17 mouse cellular contexts compared by ENCODE assay signal in the genomic region with DNA sequence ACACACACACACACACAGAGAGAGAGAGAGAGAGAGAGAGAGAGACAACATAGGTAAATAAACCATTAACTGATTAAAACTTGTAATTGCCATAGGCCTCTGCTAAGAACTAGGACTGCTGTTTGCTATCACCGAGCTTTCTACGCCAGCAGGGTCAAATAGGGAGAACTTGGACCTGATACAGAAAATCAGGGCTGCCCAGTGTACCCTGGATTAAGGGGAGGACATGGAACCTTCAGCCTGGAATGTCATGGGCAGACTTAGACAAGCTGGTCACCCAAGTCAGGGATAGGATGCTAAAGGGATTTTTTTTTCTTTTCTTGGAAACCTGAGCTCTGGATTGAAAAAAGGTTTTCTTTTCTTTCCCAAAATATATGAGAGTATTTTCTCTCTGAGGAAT. TPM values are rescaled to one million over a fixed set of nuclear protein-coding genes. Genes with fewer than 3 reads are reported as not detected.
A peak's percentile ranks its signal among the peaks of the same experiment; 100 is the strongest.
DNase-seq lines count a peak whose midpoint lies in the region; ATAC-seq and TF ChIP-seq lines count a peak whose summit lies in the region.
"Had no signal": no experiment of that assay in that cellular context is flagged by ENCODE, and none has a peak within 500 bp of the region (broad histone marks: within the 10 kb centered on the region; RNA-seq: fewer than 3 reads in every experiment).

No protein-coding gene starts in this region.

- H3K36me3 ChIP-seq in hindbrain, postnatal 0 days (ENCODE audit: insufficient read depth, low read length) = no peaks in the 10 kb centered on the region
- H3K36me3 ChIP-seq in hindbrain, embryonic 11.5 days (ENCODE audit: control insufficient read depth, insufficient read depth, low read length) = no peaks in the 10 kb centered on the region
- no peaks in the 10 kb centered on the region for H3K36me3 ChIP-seq in kidney, postnatal 0 days (ENCODE audit: insufficient read depth, low read length)
- H3K36me3 ChIP-seq: embryonic facial prominence, embryonic 15.5 days; intestine, embryonic 15.5 days; lung, embryonic 15.5 days had no signal

- no peaks in the 10 kb centered on the region for H3K9me3 ChIP-seq in hindbrain, postnatal 0 days (ENCODE audit: low read length)
- H3K9me3 ChIP-seq in hindbrain, embryonic 11.5 days (ENCODE audit: control insufficient read depth, low read length) = no peaks in the 10 kb centered on the region
- no peaks in the 10 kb centered on the region for H3K9me3 ChIP-seq in kidney, postnatal 0 days (replicated peaks; ENCODE audit: low read length)
- H3K9me3 ChIP-seq: embryonic facial prominence, embryonic 15.5 days; intestine, embryonic 15.5 days; lung, embryonic 15.5 days; megakaryocyte, embryonic 14.5 days had no signal

- no peak for ATAC-seq in hindbrain, postnatal 0 days
- ATAC-seq in hindbrain, embryonic 11.5 days (ENCODE audit: low FRiP score) = no peak
- ATAC-seq in kidney, postnatal 0 days (replicated peaks; ENCODE audit: low FRiP score, low read depth) = no peak
- ATAC-seq: forebrain, postnatal 0 days had no signal

- TF ChIP-seq CTCF in hindbrain, postnatal 0 days (IDR thresholded peaks at IDR 0.05; ENCODE audit: low read depth) = no peak
- no peak for TF ChIP-seq CTCF in kidney, postnatal 0 days (IDR thresholded peaks at IDR 0.05; ENCODE audit: low read depth)

- 77% methylated on average over 2 of the region's 2 CpGs for whole genome bisulfite sequencing in hindbrain, postnatal 0 days
- WGBS in hindbrain, embryonic 11.5 days = 86% methylated on average over 2 of the region's 2 CpGs
- 66% methylated on average over 2 of the region's 2 CpGs for WGBS in kidney, postnatal 0 days

- H3K4me3 ChIP-seq in hindbrain, postnatal 0 days (ENCODE audit: low read length) = no peak overlapping the region
- no peak overlapping the region for H3K4me3 ChIP-seq in hindbrain, embryonic 11.5 days (ENCODE audit: low read depth, low read length)
- no peak overlapping the region for H3K4me3 ChIP-seq in kidney, postnatal 0 days (replicated peaks; ENCODE audit: low read depth, low read length)
- H3K4me3 ChIP-seq: intestine, embryonic 15.5 days; lung, embryonic 15.5 days; megakaryocyte, embryonic 14.5 days had no signal

- peaks cover 4% of the 10 kb centered on the region; the same call in 1 of the 2 replicates for H3K4me1 ChIP-seq in hindbrain, postnatal 0 days (ENCODE audit: insufficient read depth, low read length)
- H3K4me1 ChIP-seq in hindbrain, embryonic 11.5 days (replicated peaks; ENCODE audit: control insufficient read depth, insufficient read depth, low read length) = no peaks in the 10 kb centered on the region
- no peaks in the 10 kb centered on the region; the same call in 1 of the 2 replicates for H3K4me1 ChIP-seq in kidney, postnatal 0 days (replicated peaks; ENCODE audit: insufficient read depth, low read length)

- H3K27ac ChIP-seq in hindbrain, postnatal 0 days = 0 out of 2 replicates have a peak overlapping the region, but pooled peaks have one; percentile 91
- H3K27ac ChIP-seq in hindbrain, embryonic 11.5 days (ENCODE audit: low read depth, low read length) = no peak overlapping the region
- H3K27ac ChIP-seq in kidney, postnatal 0 days = peak overlapping the region; percentile 84; the same call in 1 of the 2 replicates
- H3K27ac ChIP-seq: embryonic facial prominence, embryonic 15.5 days; intestine, embryonic 15.5 days; lung, embryonic 15.5 days had no signal

- peak; percentile 25 for DNase-seq in adrenal gland, postnatal 10 days
- DNase-seq in adrenal gland, postnatal 25 days = no peak
- DNase-seq in hindbrain, postnatal 0 days (ENCODE audit: low spot score) = no peak
- no peak for DNase-seq in hindbrain, embryonic 11.5 days (ENCODE audit: low spot score)
- peak; percentile 53 to 62 for DNase-seq in heart, adult 9 months (ENCODE audit: low spot score in 2 of 2)
- DNase-seq in kidney, postnatal 0 days (ENCODE audit: low spot score) = no peak
- DNase-seq in thymus, adult 18-20 months = no peak
- DNase-seq in spleen, postnatal 36 days (ENCODE audit: low spot score in 2 of 2) = no peak
- DNase-seq: forebrain, postnatal 0 days; thymus, postnatal 14 days had no signal

- H3K4me2 ChIP-seq in hindbrain, postnatal 0 days (ENCODE audit: low read depth, low read length) = no peak overlapping the region
- no peak overlapping the region for H3K4me2 ChIP-seq in hindbrain, embryonic 11.5 days (replicated peaks; ENCODE audit: low read depth, low read length)
- no peak overlapping the region for H3K4me2 ChIP-seq in kidney, postnatal 0 days (ENCODE audit: low read length)
- H3K4me2 ChIP-seq: intestine, embryonic 15.5 days; lung, embryonic 15.5 days had no signal

- no peaks in the 10 kb centered on the region for H3K27me3 ChIP-seq in hindbrain, postnatal 0 days (ENCODE audit: insufficient read depth, low read length)
- no peaks in the 10 kb centered on the region for H3K27me3 ChIP-seq in hindbrain, embryonic 11.5 days (ENCODE audit: control insufficient read depth, insufficient read depth, low read length)
- H3K27me3 ChIP-seq in kidney, postnatal 0 days (ENCODE audit: insufficient read depth, low read length) = no peaks in the 10 kb centered on the region
- H3K27me3 ChIP-seq: embryonic facial prominence, embryonic 15.5 days; intestine, embryonic 15.5 days; lung, embryonic 15.5 days had no signal

- H3K9ac ChIP-seq in hindbrain, postnatal 0 days (replicated peaks; ENCODE audit: low read length) = no peak overlapping the region
- H3K9ac ChIP-seq in hindbrain, embryonic 11.5 days (ENCODE audit: low read depth, low read length) = no peak overlapping the region
- H3K9ac ChIP-seq in kidney, postnatal 0 days (ENCODE audit: low read depth, low read length) = no peak overlapping the region
- H3K9ac ChIP-seq: embryonic facial prominence, embryonic 15.5 days; forebrain, postnatal 0 days; intestine, embryonic 15.5 days; lung, embryonic 15.5 days had no signal

RNA-seq across cellular contexts. Expression of gene Xcl1, which starts 35.1 kb away (rescaled TPM):
- total RNA-seq in adrenal gland, postnatal 10 days (2021) = not detected
- total RNA-seq in adrenal gland, postnatal 25 days (2021) = not detected in 2 replicates
- total RNA-seq in hindbrain, postnatal 0 days (2014; rRNA removed) = not detected in 2 replicates
- polyA plus RNA-seq in hindbrain, postnatal 0 days (2015; fragmentation: Nextera tagmentation; extraction: Ambion mirVana) = not detected in 2 replicates
- polyA plus RNA-seq in hindbrain, embryonic 11.5 days (2014; fragmentation: Nextera tagmentation; extraction: Ambion mirVana) = not detected in 2 replicates
- polyA plus RNA-seq in kidney, postnatal 0 days (2015; fragmentation: Nextera tagmentation; extraction: Ambion mirVana) = not detected in 2 replicates
- total RNA-seq: forebrain, postnatal 0 days; neutrophil, adult 5-6 weeks had no signal
- polyA plus RNA-seq: cortical plate, adult 2 months; embryonic facial prominence, embryonic 15.5 days; forebrain, postnatal 0 days; intestine, embryonic 15.5 days; limb, embryonic 14.5 days had no signal

Comparison
In these comparisons a context has a peak if more than half of its experiments do, and no peak if none do; other contexts are left out.
1. DNase-seq: peak in adrenal gland, postnatal 10 days (single experiment) and heart, adult 9 months (2 of 2); none in adrenal gland, postnatal 25 days (single experiment), hindbrain, postnatal 0 days (single experiment), hindbrain, embryonic 11.5 days (single experiment), kidney, postnatal 0 days (single experiment), thymus, adult 18-20 months (0 of 2) and spleen, postnatal 36 days (0 of 2).